Mouse (Mus musculus) neural tube, embryonic 15.5 days (tissue): ENCODE measurements around the gene Cd27. TPM values are rescaled to one million over a fixed set of nuclear protein-coding genes. Genes with fewer than 3 reads are reported as not detected.

Experiments
- ATAC-seq: fragments of 200-750 bp; cut with Nextera tagmentation; 2 replicates; pipeline ENCODE4 v1.8.0; 2017; ENCODE audit warnings: mild to moderate bottlenecking, moderate TSS enrichment, moderate library complexity; ENCODE audit not compliant: low FRiP score
- H3K27ac ChIP-seq: fragments of 300-500 bp; sonication (generic); replicated peaks from 2 replicates; pipeline ENCODE4 v1.5.1; 2015; ENCODE audit warnings: mild to moderate bottlenecking, inconsistent platforms
- H3K27me3 ChIP-seq: fragments of 300-500 bp; sonication (generic); replicated peaks from 2 replicates; pipeline ENCODE4 v1.6.1; 2015; ENCODE audit warnings: inconsistent platforms
- H3K36me3 ChIP-seq: fragments of 300-500 bp; sonication (generic); 2 replicates; pipeline ENCODE4 v1.6.1; 2015; ENCODE audit warnings: inconsistent platforms
- H3K4me1 ChIP-seq: fragments of 300-500 bp; sonication (generic); 2 replicates; pipeline ENCODE4 v1.6.1; 2015; ENCODE audit warnings: inconsistent platforms
- H3K4me2 ChIP-seq: fragments of 300-500 bp; sonication (generic); 2 replicates; pipeline ENCODE4 v1.6.1; 2015; ENCODE audit warnings: inconsistent platforms, mild to moderate bottlenecking, moderate library complexity
- H3K4me3 ChIP-seq: fragments of 300-500 bp; sonication (generic); replicated peaks from 2 replicates; pipeline ENCODE4 v1.5.1; 2015; ENCODE audit warnings: mild to moderate bottlenecking, inconsistent platforms
- H3K9ac ChIP-seq: fragments of 300-500 bp; sonication (generic); replicated peaks from 2 replicates; pipeline ENCODE4 v1.6.1; 2015; ENCODE audit warnings: mild to moderate bottlenecking, inconsistent platforms
- H3K9me3 ChIP-seq: fragments of 300-500 bp; sonication (generic); replicated peaks from 2 replicates; pipeline ENCODE4 v1.6.1; 2016; ENCODE audit warnings: inconsistent platforms
- WGBS: fragments of 180-500 bp; shearing (Covaris S2); methylation state at CpG from one replicate; pipeline ENCODE4 v1.1.7; 2015; ENCODE audit warnings: mixed read lengths; 5-methylcytosine and 5-hydroxymethylcytosine counted together
- polyA plus RNA-seq: library from polyadenylated mRNA; unstranded; fragments of >200 nt; fragmentation: Nextera tagmentation; extraction: Ambion mirVana; gene quantifications from 2 replicates; pipeline ENCODE4 v1.2.1, GENCODE M21; 2015

The Cd27 gene
- polyA plus RNA-seq, 1 experiment from 2014 or later = 2.0 TPM

DNA sequence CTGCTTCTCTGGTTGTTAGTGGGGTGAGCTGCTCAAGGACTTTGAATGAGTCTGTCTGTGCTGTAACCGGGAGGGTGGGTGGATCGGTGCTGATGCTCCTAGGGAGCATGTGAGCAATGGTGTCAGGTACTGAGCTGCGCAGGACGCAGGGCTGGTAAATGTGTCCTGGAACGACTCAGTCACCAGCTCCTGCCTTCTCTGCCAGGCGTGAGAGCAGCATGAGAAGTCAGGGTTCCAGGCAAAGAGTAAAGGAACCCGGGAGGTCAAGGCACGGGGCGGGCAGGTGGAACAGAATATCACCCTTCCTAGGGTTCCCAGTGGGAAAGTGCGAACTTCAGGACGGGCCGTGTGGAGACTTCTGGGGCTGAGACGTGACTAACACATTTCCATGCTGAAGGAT, 29.3 kb upstream of the Cd27 start:
- H3K27ac ChIP-seq = no peak overlapping the region
- 75% methylated on average over 13 of the region's 13 CpGs for WGBS
- H3K4me3 ChIP-seq = no peak overlapping the region

GRCm38 (mm10) chr6:125265239-125265638, 28.4 kb upstream of the Cd27 start:
- no peak for ATAC-seq
- no peak overlapping the region for H3K27ac ChIP-seq
- H3K4me3 ChIP-seq = no peak overlapping the region
- no peak overlapping the region for H3K4me2 ChIP-seq
- 63% methylated on average over 10 of the region's 10 CpGs for WGBS
- H3K4me1 ChIP-seq = no peaks in the 10 kb centered on the region
- H3K27me3 ChIP-seq = no peaks in the 10 kb centered on the region
- no peaks in the 10 kb centered on the region for H3K9me3 ChIP-seq
- H3K9ac ChIP-seq = no peak overlapping the region
- H3K36me3 ChIP-seq = no peaks in the 10 kb centered on the region

More for the DNA sequence above, 29.3 kb upstream of the Cd27 start:
- no peaks in the 10 kb centered on the region for H3K9me3 ChIP-seq
- H3K9ac ChIP-seq = no peak overlapping the region
- no peak for ATAC-seq
- no peak overlapping the region for H3K4me2 ChIP-seq
- no peaks in the 10 kb centered on the region for H3K36me3 ChIP-seq
- H3K27me3 ChIP-seq = no peaks in the 10 kb centered on the region
- H3K4me1 ChIP-seq = no peaks in the 10 kb centered on the region

DNA sequence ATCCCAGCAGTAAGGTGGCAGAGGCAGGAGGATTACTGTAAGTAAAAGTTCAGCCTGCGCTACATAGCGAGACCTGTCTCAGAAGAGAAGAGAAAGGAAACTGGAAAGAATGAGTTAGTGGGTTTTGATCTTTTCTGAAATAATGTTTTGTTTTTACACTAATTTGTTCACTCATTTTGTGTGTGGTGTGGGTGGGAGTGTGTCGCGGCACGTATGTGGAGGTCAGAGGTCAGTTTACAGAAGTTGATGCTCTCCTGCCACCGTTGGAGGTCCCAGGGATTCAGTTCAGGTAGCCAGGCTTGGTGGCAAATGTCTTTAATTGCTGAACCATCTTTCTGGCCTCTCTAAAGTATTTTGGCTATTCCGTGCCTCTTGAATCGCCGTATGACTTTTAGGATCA, 27.4 kb upstream of the Cd27 start:
- no peak overlapping the region for H3K9ac ChIP-seq
- no peak overlapping the region for H3K27ac ChIP-seq
- no peak for ATAC-seq
- no peak overlapping the region for H3K4me3 ChIP-seq
- H3K27me3 ChIP-seq = no peaks in the 10 kb centered on the region
- no peaks in the 10 kb centered on the region for H3K36me3 ChIP-seq
- 90% methylated on average over 9 of the region's 9 CpGs for WGBS
- H3K4me1 ChIP-seq = no peaks in the 10 kb centered on the region
- H3K9me3 ChIP-seq = no peaks in the 10 kb centered on the region
- no peak overlapping the region for H3K4me2 ChIP-seq

DNA sequence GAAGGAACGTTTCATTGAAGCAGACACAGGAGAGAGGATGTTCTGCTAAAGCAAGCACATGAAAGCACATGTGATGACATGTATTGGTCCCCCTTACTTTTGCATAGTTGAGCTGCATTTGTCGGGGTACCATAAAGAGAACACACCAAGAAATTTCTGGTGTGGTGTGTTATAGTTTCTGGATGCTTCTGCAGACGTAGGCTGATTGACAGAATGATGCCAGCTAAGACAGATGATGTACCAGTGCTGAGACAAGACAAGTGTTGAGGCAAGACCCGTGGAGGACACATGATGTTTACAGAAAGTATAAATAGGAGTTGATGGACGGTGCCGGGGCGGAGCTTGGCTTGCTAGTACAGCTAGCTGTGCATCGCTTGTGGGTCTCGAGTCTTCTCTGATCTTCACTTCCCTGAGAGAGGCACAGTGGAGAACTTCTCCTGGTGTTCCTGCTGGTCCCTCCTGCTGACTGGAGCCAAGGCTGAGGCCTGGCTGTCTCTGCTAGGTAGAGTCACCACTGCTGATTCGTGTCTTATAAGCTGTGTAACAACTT, 23.3 kb upstream of the Cd27 start:
- H3K4me2 ChIP-seq = no peak overlapping the region
- H3K9ac ChIP-seq = no peak overlapping the region
- no peak for ATAC-seq
- H3K27me3 ChIP-seq = no peaks in the 10 kb centered on the region
- no peak overlapping the region for H3K4me3 ChIP-seq
- no peaks in the 10 kb centered on the region for H3K9me3 ChIP-seq
- H3K36me3 ChIP-seq = no peaks in the 10 kb centered on the region
- 84% methylated on average over 10 of the region's 10 CpGs for WGBS
- no peak overlapping the region for H3K27ac ChIP-seq
- H3K4me1 ChIP-seq = no peaks in the 10 kb centered on the region

GRCm38 (mm10) chr6:125256222-125256966, 19.6 kb upstream of the Cd27 start:
- no peak overlapping the region for H3K4me3 ChIP-seq

DNA sequence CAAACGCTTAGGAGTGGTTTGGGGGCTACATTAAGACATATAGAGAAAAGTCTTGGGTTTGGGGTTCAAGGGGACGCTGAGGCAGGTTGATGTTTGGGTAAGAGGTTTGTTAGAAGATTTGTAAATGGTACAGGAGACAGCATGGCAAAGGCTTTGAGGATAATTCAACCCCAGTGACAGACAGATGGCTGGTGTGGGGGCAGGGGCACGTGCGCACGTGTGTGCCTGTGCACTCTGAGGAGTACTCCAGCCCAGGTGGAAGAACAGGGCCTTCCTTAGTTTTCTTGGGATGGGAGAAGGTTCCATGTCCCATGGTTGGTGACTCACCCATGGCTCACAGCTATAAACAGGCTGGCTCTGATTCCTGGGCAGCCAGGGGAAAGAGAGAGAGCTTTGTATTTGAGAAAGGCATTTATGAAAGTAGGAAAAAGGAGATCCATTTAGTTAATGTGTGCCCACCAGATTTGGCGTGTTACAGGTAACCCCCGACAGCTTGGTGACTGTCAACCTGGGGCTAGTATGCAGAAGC, 18.8 kb upstream of the Cd27 start:
- H3K9me3 ChIP-seq = no peaks in the 10 kb centered on the region
- H3K4me3 ChIP-seq = no peak overlapping the region
- H3K36me3 ChIP-seq = no peaks in the 10 kb centered on the region
- no peaks in the 10 kb centered on the region for H3K27me3 ChIP-seq
- H3K27ac ChIP-seq = no peak overlapping the region
- 91% methylated on average over 7 of the region's 7 CpGs for WGBS
- H3K9ac ChIP-seq = no peak overlapping the region
- no peak overlapping the region for H3K4me2 ChIP-seq
- no peaks in the 10 kb centered on the region for H3K4me1 ChIP-seq
- no peak for ATAC-seq

More at GRCm38 (mm10) chr6:125256222-125256966, 19.6 kb upstream of the Cd27 start:
- Histone ChIP-seq H3K9me3 (no peaks in the 10 kb centered on the region), H3K27me3 (no peaks in the 10 kb centered on the region), H3K4me2 (no peak overlapping the region), H3K36me3 (no peaks in the 10 kb centered on the region), H3K9ac (no peak overlapping the region), H3K4me1 (no peaks in the 10 kb centered on the region), H3K27ac (no peak overlapping the region)
- no peak for ATAC-seq
- WGBS = 82% methylated on average over 8 of the region's 8 CpGs

DNA sequence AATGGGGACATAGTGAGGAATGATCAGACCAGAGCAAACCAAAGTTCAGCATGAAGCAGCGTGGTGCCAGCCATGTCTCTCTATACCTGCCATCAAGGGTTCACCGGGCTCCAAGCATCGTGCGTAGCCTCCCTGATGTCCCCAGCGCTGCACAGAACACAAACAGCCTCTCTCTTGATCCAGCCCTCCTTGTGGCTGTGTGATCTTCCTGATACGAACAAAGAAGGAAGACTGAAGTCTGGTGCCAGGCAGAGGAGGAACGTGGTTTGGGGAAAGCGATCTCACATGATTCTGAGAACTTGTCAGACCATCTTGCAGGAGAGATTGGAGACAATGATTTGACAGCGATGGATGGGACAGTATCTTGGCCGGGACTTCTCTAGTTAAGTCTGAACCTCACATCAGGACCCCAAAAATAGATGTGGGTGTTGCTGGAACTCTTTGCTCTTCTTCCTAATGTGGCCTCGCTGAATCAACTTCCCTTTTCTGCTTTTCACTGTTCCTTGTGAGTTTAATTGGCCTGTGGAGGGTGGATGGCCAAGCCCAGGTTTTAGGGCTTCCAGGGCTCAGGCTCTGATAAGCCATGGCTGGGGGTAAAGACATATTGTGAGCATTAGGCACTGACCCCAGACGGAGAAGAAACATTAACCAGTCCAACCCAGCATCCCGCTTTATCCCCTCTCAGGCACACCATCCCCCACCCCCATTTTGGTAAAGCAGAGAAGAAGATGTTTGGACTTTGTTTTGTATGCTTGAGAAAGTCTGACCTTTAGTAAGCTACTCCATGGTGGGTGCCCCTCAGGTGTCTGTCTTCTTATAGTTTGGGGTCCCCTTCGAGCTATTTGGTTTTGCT, 17.3 kb upstream of the Cd27 start:
- Histone ChIP-seq H3K9me3 (no peaks in the 10 kb centered on the region), H3K27me3 (no peaks in the 10 kb centered on the region), H3K36me3 (no peaks in the 10 kb centered on the region), H3K4me1 (no peaks in the 10 kb centered on the region), H3K4me3 (no peak overlapping the region), H3K27ac (no peak overlapping the region), H3K9ac (no peak overlapping the region), H3K4me2 (no peak overlapping the region)
- no peak for ATAC-seq
- 84% methylated on average over 14 of the region's 14 CpGs for WGBS

DNA sequence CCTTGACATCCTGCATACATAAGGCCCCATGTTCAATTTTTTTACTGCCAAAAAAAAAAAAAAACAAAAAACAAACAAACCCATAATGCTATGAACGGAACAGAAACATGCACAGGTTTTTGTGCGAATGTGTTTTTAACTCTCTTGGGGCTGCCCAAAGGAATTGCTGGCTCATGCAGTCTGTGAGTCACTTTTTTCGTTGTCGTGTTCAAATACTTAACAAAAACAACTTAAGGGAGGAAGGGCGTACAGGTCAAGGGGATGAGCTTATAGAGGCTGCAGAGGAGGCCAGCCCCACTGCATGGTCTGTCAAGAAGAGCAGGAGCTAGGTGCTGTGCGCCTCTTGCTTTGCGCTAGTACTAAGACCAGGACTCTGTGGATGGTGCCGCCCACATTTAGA, 15.9 kb upstream of the Cd27 start:
- 95% methylated on average over 8 of the region's 8 CpGs for WGBS

GRCm38 (mm10) chr6:125252285-125252684, 15.5 kb upstream of the Cd27 start:
- H3K36me3 ChIP-seq = no peaks in the 10 kb centered on the region
- no peaks in the 10 kb centered on the region for H3K9me3 ChIP-seq
- no peak overlapping the region for H3K4me2 ChIP-seq
- no peak for ATAC-seq
- no peak overlapping the region for H3K27ac ChIP-seq
- H3K27me3 ChIP-seq = no peaks in the 10 kb centered on the region
- H3K4me1 ChIP-seq = no peaks in the 10 kb centered on the region
- 92% methylated on average over 3 of the region's 3 CpGs for WGBS
- H3K9ac ChIP-seq = no peak overlapping the region
- H3K4me3 ChIP-seq = no peak overlapping the region

More for the DNA sequence above, 15.9 kb upstream of the Cd27 start:
- H3K4me1 ChIP-seq = no peaks in the 10 kb centered on the region
- no peaks in the 10 kb centered on the region for H3K36me3 ChIP-seq
- no peak overlapping the region for H3K9ac ChIP-seq
- no peaks in the 10 kb centered on the region for H3K9me3 ChIP-seq
- no peak overlapping the region for H3K4me3 ChIP-seq
- H3K27me3 ChIP-seq = no peaks in the 10 kb centered on the region
- ATAC-seq = no peak
- H3K4me2 ChIP-seq = no peak overlapping the region
- no peak overlapping the region for H3K27ac ChIP-seq

DNA sequence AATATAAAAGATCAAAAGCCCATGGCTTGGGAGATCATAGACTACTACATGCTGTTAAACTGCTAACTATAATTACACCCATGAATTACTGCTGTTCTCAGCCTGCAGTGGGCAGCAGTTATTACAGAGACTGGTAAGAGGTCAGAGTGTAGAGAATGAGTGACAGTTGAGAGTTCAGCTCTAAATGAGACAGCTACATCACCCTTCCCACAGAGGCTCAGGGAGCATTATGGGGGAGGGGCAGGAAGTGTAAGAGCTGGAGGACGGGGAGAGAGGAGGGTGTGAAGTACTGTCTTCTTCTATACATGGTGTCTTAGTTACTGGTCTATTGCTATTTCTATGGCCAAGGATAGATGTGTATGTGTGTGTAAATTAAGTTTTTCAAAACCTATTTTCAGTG, 7.7 kb upstream of the Cd27 start:
- Histone ChIP-seq H3K9me3 (no peaks in the 10 kb centered on the region), H3K4me3 (no peak overlapping the region), H3K4me1 (no peaks in the 10 kb centered on the region), H3K9ac (no peak overlapping the region), H3K27me3 (no peaks in the 10 kb centered on the region), H3K27ac (no peak overlapping the region), H3K36me3 (no peaks in the 10 kb centered on the region), H3K4me2 (no peak overlapping the region)
- no peak for ATAC-seq
- WGBS = 33% methylated on average over 1 of the region's 1 CpGs

DNA sequence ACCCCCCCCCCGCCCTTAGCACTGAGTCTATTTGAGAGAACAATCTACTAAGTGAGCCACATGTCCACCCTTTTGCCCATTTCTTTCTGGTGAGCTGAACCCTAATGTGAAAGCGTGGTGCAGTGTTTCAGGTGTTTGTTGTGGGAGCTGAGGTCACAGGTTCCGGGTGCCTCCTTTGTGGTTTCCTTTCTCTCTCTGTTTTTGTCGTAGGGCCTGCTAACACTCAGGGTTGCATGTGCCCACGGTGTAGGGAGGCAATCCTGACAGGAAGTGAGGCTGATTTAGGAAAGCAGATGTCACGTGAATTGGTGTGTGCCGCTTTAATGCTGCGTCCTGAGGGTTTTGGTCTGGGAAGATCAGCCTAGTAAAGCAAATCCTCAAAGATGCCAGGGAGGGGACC, 4.8 kb upstream of the Cd27 start:
- 86% methylated on average over 8 of the region's 8 CpGs for WGBS

More for the DNA sequence above, 4.8 kb upstream of the Cd27 start:
- Histone ChIP-seq H3K9me3 (no peaks in the 10 kb centered on the region), H3K27ac (no peak overlapping the region), H3K9ac (no peak overlapping the region), H3K4me2 (no peak overlapping the region), H3K4me1 (no peaks in the 10 kb centered on the region), H3K4me3 (no peak overlapping the region), H3K36me3 (no peaks in the 10 kb centered on the region), H3K27me3 (no peaks in the 10 kb centered on the region)
- no peak for ATAC-seq
